Mouse (Mus musculus): Measurements from ENCODE around the gene P4ha2. TPM values are rescaled to one million over a fixed set of nuclear protein-coding genes. Genes with fewer than 3 reads are reported as not detected.
A peak's percentile ranks its signal among the peaks of the same experiment; 100 is the strongest.

Gene P4ha2
- polyA plus RNA-seq, 1 experiment from 2014 or later = 17.3 TPM

DNA sequence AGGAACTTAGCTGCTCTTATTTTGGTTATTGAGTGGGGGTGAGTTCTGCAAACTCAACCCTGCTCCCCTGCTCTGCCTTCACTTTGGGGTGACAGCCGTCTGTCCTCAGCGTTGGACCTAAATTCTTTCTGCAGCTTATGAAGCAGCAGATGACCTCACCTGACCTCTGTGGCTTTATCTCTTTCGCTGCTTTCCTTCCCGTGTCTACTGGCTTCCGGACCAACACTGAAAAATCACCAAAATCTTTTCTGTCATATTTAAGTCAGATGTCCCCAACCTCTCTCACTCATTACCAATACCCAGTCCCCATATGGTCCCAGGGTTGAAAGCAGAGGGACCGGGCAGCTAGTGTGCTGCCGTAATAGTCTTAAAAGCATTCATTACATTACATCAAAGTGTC, 7.7 kb upstream of the P4ha2 start:
- no peak for ATAC-seq (ENCODE audit: low FRiP score, low read depth)

DNA sequence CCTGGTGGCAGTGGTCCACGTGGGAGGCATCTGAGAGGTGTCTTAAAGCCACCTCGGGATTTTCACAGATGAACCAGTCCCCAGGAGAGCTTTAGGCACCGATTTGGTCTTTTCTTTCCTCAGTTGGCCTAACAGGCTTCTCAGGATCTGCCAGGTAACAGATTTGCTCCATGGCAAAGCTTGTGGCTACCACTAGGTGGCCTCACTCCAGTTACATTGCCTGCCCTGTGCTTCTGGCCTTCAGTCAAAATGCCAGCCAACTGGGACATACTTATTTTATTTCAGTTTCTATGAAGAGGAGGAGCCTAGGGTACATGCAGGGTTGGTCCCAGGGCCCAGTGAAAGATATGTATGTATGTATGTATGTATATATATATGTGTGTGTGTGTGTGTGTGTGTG, 6.9 kb upstream of the P4ha2 start:
- H3K27ac ChIP-seq = no peak overlapping the region
- H3K9me3 ChIP-seq = no peaks in the 10 kb centered on the region
- 12% methylated on average over 3 of the region's 3 CpGs for WGBS
- H3K36me3 ChIP-seq = no peaks in the 10 kb centered on the region
- no peaks in the 10 kb centered on the region for H3K4me1 ChIP-seq
- no peak overlapping the region for H3K4me3 ChIP-seq
- H3K27me3 ChIP-seq (replicated peaks) = no peaks in the 10 kb centered on the region
- no peak for ATAC-seq (ENCODE audit: low FRiP score, low read depth)
- no peak overlapping the region for H3K4me2 ChIP-seq (replicated peaks)
- no peak overlapping the region for H3K9ac ChIP-seq

More for the DNA sequence above, 7.7 kb upstream of the P4ha2 start:
- Histone ChIP-seq H3K4me3 (no peak overlapping the region), H3K9ac (no peak overlapping the region), H3K9me3 (no peaks in the 10 kb centered on the region), H3K4me2 (replicated peaks) (no peak overlapping the region), H3K36me3 (no peaks in the 10 kb centered on the region), H3K27ac (no peak overlapping the region), H3K27me3 (replicated peaks) (no peaks in the 10 kb centered on the region), H3K4me1 (no peaks in the 10 kb centered on the region)
- 63% methylated on average over 7 of the region's 7 CpGs for WGBS

DNA sequence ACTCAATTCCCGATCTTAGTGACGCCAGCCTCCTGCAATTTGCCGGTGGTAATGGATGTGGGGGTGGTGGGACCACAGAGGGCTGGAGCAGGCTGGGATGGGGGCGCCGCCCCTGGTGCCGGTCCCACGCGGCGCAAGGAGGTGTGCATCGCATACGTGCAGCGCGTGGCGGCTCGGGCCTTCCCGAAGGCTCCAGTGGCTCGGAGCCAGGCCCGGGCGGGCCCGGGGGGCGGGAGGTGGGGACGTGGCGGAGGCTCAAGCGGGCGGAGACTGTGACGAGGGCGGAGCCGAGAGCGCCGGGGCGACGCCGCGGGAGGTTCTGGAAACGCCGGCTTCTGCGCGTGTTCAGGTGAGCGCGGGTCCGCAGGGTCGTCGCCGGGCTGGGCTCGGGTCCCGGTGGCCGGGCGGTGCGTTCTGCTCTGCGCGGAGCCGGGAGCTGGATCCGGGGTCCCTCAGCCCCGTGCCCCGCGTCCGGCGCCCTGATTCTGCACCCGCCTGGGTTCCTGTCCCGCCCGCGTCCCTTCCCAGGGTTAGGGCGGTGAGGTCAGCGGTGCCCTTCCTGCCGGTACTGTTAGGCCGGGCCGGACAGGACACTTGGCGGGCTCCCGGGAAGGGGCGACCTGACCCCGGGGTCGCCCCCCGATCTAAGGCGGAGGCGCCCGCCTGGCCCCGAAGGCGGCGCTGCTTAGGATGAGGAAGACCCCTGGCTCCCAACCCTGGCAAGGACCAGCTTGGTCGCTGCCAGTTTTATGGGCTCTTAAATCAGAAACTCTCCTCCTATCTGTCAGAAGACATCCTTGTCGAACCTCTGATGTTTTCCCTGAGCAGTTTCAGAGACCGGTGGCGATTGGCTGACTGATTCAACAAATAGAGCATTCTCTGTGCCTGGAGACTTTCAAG, 1.0 kb downstream of the P4ha2 start:
- no peak overlapping the region for H3K27ac ChIP-seq

DNA sequence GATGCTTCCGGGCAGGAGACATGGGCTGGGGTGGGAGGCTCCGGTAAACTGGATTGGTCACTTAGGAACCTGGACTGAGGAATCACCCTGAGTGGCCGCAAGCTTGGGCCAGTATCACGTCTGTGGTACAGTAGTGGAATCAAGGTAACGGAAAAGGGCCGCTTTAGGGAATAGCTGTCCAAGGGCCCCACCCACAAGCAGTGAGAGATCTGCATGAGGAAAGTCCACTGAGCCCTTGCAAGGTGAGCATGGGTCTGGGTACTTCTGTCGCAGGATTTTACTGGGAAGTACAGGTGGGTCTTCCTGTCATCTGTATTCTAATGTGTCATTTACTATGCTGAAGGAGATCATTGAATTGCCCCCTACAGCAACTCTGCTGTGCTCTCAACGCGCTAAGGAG, 1.8 kb downstream of the P4ha2 start:
- Histone ChIP-seq H3K27ac (no peak overlapping the region), H3K9me3 (no peaks in the 10 kb centered on the region), H3K9ac (no peak overlapping the region), H3K27me3 (replicated peaks) (peaks cover 7% of the 10 kb centered on the region; the same call in 1 of the 2 replicates), H3K36me3 (no peaks in the 10 kb centered on the region), H3K4me3 (peak overlapping the region; percentile 61; the same call in 1 of the 2 replicates), H3K4me1 (peaks cover 20% of the 10 kb centered on the region), H3K4me2 (replicated peaks) (peak overlapping the region; percentile 99)
- ATAC-seq (ENCODE audit: low FRiP score, low read depth) = no peak
- WGBS = 74% methylated on average over 9 of the region's 9 CpGs

More for the DNA sequence above, 1.0 kb downstream of the P4ha2 start:
- H3K4me1 ChIP-seq = peaks cover 17% of the 10 kb centered on the region
- peak overlapping the region; percentile 99 for H3K4me2 ChIP-seq (replicated peaks)
- under 1% methylated on average over 83 of the region's 83 CpGs for WGBS
- peak overlapping the region; percentile 71 for H3K9ac ChIP-seq
- ATAC-seq (ENCODE audit: low FRiP score, low read depth) = peak; percentile 89
- no peaks in the 10 kb centered on the region for H3K36me3 ChIP-seq
- H3K4me3 ChIP-seq = peak overlapping the region; percentile 61
- no peaks in the 10 kb centered on the region for H3K9me3 ChIP-seq
- peaks cover 7% of the 10 kb centered on the region; the same call in 1 of the 2 replicates for H3K27me3 ChIP-seq (replicated peaks)

DNA sequence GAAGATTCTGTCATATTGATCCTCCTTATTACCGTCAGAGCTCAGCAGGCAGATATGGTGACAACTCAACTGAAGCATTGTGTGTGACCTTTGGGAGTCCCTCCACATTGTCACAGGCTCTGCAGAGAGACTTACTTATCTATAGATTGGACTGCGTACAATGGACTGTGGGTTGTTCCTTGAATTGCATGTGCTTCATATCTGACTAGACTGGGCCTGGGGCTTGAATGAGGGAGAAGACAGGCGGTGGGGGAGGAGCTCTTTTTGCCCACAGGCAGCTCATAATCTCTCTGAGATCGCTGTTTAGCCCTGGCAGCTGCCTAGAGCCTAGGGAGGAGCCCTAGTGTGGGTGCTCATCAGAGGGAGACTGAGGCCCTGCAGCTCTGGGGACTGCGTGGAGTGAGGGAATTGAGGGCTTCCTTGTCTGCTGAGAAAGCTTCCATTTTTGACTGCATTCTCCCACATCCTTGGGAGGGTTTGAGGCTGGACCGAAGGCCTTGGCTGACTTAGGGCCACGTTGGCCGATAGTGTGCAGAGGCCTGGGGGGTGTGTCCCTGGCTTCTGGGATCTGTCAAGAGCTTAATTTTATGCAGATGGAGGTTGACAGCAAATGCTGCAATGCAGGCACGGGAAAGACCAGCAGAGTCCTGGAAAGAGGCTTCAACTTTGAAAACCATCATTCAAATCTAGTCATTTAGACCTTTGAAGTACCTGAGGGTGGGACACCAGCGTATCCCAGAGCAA, 3.0 kb downstream of the P4ha2 start:
- Histone ChIP-seq H3K27me3 (replicated peaks) (peaks cover 7% of the 10 kb centered on the region; the same call in 1 of the 2 replicates), H3K4me2 (replicated peaks) (no peak overlapping the region), H3K9ac (no peak overlapping the region), H3K4me1 (peaks cover 23% of the 10 kb centered on the region), H3K27ac (no peak overlapping the region), H3K4me3 (no peak overlapping the region), H3K9me3 (no peaks in the 10 kb centered on the region), H3K36me3 (no peaks in the 10 kb centered on the region)
- 83% methylated on average over 10 of the region's 10 CpGs for WGBS
- no peak for ATAC-seq (ENCODE audit: low FRiP score, low read depth)

DNA sequence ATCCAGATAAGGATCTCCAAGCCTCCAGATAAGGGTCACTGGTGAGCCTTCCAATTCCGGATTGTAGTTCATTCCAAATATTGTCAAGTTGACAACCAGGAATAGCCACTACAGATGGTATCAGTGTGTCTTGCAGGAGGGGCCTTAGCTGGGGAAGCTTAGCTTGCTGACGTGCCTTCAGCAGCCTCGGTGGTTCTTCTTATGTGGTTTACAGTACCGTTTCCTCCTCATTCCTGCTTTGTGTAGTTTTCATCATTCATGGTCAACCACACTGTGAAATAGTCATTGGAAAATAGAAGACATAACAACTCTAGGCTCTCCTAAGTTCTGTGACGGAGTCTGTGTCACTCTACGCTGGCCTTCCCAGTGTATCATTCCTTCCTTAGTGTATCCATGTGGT, 5.1 kb downstream of the P4ha2 start:
- Histone ChIP-seq H3K9me3 (no peaks in the 10 kb centered on the region), H3K9ac (no peak overlapping the region), H3K4me1 (peaks cover 23% of the 10 kb centered on the region), H3K27ac (no peak overlapping the region), H3K36me3 (no peaks in the 10 kb centered on the region), H3K4me3 (no peak overlapping the region), H3K4me2 (replicated peaks) (no peak overlapping the region), H3K27me3 (replicated peaks) (peaks cover 7% of the 10 kb centered on the region; the same call in 1 of the 2 replicates)
- no peak for ATAC-seq (ENCODE audit: low FRiP score, low read depth)
- 92% methylated on average over 6 of the region's 6 CpGs for WGBS

DNA sequence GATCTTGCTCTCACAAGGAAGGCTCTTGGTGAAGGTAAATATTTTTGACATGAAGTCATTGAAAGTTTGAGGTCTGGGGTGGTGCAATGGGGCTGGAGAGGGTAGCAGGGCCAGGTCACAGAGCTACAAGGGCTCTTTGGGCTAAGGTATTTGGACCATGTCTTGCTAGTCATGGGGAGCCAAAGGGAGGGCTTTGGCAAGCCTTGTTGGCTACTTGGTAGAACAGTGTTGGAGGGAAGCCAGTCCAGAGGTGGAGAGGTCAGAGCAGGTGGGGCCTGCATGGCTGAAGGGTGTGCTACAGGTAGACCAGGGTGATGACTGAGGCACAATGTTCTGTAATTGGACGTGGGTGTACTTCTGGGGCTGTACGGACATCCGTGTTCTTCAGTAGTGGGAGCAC, 6.8 kb downstream of the P4ha2 start:
- Histone ChIP-seq H3K4me1 (peaks cover 8% of the 10 kb centered on the region), H3K27me3 (replicated peaks) (0 out of 2 replicates have a peak, but pooled peaks cover 3% of the 10 kb centered on the region), H3K9me3 (no peaks in the 10 kb centered on the region), H3K36me3 (no peaks in the 10 kb centered on the region), H3K9ac (no peak overlapping the region), H3K4me2 (replicated peaks) (no peak overlapping the region), H3K4me3 (no peak overlapping the region), H3K27ac (no peak overlapping the region)
- ATAC-seq (ENCODE audit: low FRiP score, low read depth) = no peak
- WGBS = 95% methylated on average over 3 of the region's 3 CpGs

DNA sequence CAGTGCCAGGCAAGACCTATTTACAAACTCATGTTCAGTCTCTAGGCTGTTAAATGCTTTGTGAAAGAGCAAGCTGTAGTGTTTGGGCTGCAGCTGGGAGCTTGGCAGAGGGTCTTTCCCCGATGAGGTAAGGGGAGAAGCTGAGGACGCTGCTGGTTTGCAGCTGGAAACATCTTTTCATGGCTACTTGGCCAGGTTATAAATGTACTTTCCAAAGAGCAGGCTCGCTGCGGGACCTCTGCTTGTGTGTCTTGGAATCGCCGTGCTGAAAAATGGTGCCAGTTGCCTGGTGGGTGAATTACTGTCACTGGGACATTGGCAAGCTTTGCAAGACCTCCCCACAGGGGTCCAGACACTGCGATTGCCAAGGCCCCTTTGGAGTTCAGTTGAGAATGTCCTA, 7.3 kb downstream of the P4ha2 start:
- Histone ChIP-seq H3K9ac (no peak overlapping the region), H3K36me3 (no peaks in the 10 kb centered on the region), H3K27me3 (replicated peaks) (0 out of 2 replicates have a peak, but pooled peaks cover 3% of the 10 kb centered on the region), H3K4me3 (no peak overlapping the region), H3K4me2 (replicated peaks) (no peak overlapping the region), H3K4me1 (peaks cover 12% of the 10 kb centered on the region; the same call in 1 of the 2 replicates), H3K9me3 (no peaks in the 10 kb centered on the region), H3K27ac (no peak overlapping the region)
- ATAC-seq (ENCODE audit: low FRiP score, low read depth) = no peak
- 66% methylated on average over 7 of the region's 7 CpGs for WGBS

DNA sequence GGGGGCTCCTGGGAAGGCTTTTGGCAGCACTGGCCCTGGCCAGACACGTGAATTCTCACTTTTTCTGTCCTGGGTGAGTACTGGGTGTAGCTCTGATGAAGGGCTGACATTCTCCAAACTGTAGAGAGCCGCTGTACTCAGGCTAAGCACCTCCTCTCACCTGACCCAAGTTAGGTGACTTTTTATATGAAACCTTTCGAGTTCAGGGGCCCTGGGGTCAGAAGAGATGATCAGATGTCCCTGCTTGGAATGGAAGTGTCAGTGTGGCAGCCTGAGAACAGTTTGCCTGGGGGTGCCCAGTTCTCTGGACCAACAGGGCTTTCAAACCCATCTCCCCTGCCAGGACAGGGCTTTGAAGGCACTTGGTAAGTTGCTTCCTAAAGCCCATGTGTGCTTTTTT, 8.2 kb downstream of the P4ha2 start:
- 74% methylated on average over 3 of the region's 3 CpGs for WGBS
- Histone ChIP-seq H3K4me1 (peaks cover 21% of the 10 kb centered on the region), H3K4me2 (replicated peaks) (no peak overlapping the region), H3K4me3 (no peak overlapping the region), H3K36me3 (no peaks in the 10 kb centered on the region), H3K9ac (no peak overlapping the region), H3K27ac (no peak overlapping the region), H3K27me3 (replicated peaks) (no peaks in the 10 kb centered on the region), H3K9me3 (no peaks in the 10 kb centered on the region)
- ATAC-seq (ENCODE audit: low FRiP score, low read depth) = no peak

DNA sequence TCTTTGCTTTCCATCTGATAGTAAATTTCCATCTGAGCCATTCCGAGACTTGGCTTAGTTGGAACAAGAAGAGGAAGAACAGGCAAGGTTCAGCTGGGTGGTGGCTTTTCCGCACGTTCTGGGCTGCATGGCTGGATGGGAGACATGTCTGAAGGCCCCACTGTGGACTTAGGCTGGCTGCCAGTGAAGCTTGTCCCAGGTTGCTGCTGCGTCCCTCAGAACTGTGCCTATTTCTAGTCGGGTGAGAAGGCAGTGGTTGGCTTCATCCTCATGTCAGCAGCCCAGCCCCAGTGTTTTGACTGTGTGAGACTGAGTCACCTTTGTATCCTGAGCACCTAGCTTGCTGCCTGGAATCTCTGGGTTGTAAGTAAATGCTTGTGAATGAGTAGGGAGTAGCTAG, 9.0 kb downstream of the P4ha2 start:
- Histone ChIP-seq H3K36me3 (no peaks in the 10 kb centered on the region), H3K27me3 (replicated peaks) (no peaks in the 10 kb centered on the region), H3K4me3 (no peak overlapping the region), H3K9me3 (no peaks in the 10 kb centered on the region), H3K27ac (no peak overlapping the region), H3K4me2 (replicated peaks) (no peak overlapping the region), H3K9ac (no peak overlapping the region), H3K4me1 (peaks cover 28% of the 10 kb centered on the region)
- no peak for ATAC-seq (ENCODE audit: low FRiP score, low read depth)
- WGBS = 81% methylated on average over 5 of the region's 5 CpGs

DNA sequence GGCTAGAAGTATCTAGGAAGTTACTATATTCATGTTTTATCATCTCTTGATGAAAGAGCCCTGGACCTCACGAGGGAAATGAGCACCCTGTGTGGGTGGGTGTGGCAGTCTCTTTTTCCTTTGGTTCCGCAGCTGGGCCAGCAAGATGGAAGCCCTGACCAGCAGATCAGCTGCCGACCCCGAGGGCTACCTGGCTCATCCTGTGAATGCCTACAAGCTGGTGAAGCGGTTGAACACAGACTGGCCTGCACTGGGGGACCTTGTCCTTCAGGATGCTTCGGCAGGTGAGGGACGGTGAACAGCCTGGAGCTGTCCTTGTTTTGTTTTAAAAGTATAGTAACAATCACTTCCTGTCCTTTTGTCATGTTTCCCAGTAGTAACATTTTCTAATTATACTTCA, 11.4 kb downstream of the P4ha2 start:
- H3K4me3 ChIP-seq = no peak overlapping the region
- H3K4me2 ChIP-seq (replicated peaks) = no peak overlapping the region
- H3K27ac ChIP-seq = no peak overlapping the region
- no peaks in the 10 kb centered on the region for H3K27me3 ChIP-seq (replicated peaks)
- no peaks in the 10 kb centered on the region for H3K36me3 ChIP-seq
- no peak for ATAC-seq (ENCODE audit: low FRiP score, low read depth)
- H3K9me3 ChIP-seq = no peaks in the 10 kb centered on the region
- H3K4me1 ChIP-seq = peaks cover 30% of the 10 kb centered on the region
- WGBS = 85% methylated on average over 7 of the region's 7 CpGs
- H3K9ac ChIP-seq = no peak overlapping the region
